Mouse (Mus musculus) thymus, postnatal 25 days (tissue): ENCODE results near the gene Samsn1.

Experiments used
- DNase-seq: peaks from one replicate; pipeline ENCODE4 v3.0.0; 2022

Samsn1 gene

GRCm38 (mm10) chr16:76022181-76022580 lies at the start of gene Samsn1:
Samsn1 (minus strand) TSS chr16:76022281.
- DNase-seq, result no peak

GRCm38 (mm10) chr16:76066082-76066635 lies 44.1 kb upstream of the Samsn1 start:
- no peak for DNase-seq

- no peak for DNase-seq
These were observed 32.9 kb upstream of the Samsn1 start for GRCm38 (mm10) chr16:76054976-76055375.

GRCm38 (mm10) chr16:76054079-76054478 lies 32.0 kb upstream of the Samsn1 start:
- no peak for DNase-seq

- no peak for DNase-seq
These were observed 31.5 kb upstream of the Samsn1 start for GRCm38 (mm10) chr16:76053537-76053936.

GRCm38 (mm10) chr16:76047066-76047465 lies 25.0 kb upstream of the Samsn1 start:
- DNase-seq, result no peak

- DNase-seq, result no peak
These were observed 18.4 kb upstream of the Samsn1 start for GRCm38 (mm10) chr16:76040319-76040945.

GRCm38 (mm10) chr16:76019164-76019563 lies 2.9 kb downstream of the Samsn1 start:
- no peak for DNase-seq

- DNase-seq, result no peak
These were observed 18.2 kb downstream of the Samsn1 start for GRCm38 (mm10) chr16:76003812-76004389.

GRCm38 (mm10) chr16:76002870-76003572 lies 19.1 kb downstream of the Samsn1 start:
- DNase-seq, result no peak

GRCm38 (mm10) chr16:76002287-76002686 lies 19.8 kb downstream of the Samsn1 start:
- DNase-seq, result no peak

GRCm38 (mm10) chr16:76001788-76002187 lies 20.3 kb downstream of the Samsn1 start:
- DNase-seq, result no peak

GRCm38 (mm10) chr16:76000127-76000526 lies 22.0 kb downstream of the Samsn1 start:
- DNase-seq, result no peak

GRCm38 (mm10) chr16:75990173-75990572 lies 31.9 kb downstream of the Samsn1 start:
- DNase-seq, result no peak

- DNase-seq, result no peak
These were observed 38.2 kb downstream of the Samsn1 start for GRCm38 (mm10) chr16:75983831-75984230.

GRCm38 (mm10) chr16:75979381-75979780 lies 42.7 kb downstream of the Samsn1 start:
- no peak for DNase-seq

- no peak for DNase-seq
These were observed 44.3 kb downstream of the Samsn1 start for GRCm38 (mm10) chr16:75977798-75978197.

GRCm38 (mm10) chr16:75975682-75976332 lies 46.3 kb downstream of the Samsn1 start:
- no peak for DNase-seq

GRCm38 (mm10) chr16:75970266-75970998 lies 51.6 kb downstream of the Samsn1 start:
- no peak for DNase-seq

- no peak for DNase-seq
These were observed 60.1 kb downstream of the Samsn1 start for GRCm38 (mm10) chr16:75962021-75962420.

- no peak for DNase-seq
These were observed 60.6 kb downstream of the Samsn1 start for GRCm38 (mm10) chr16:75961487-75961886.

GRCm38 (mm10) chr16:75961036-75961435 lies 61.0 kb downstream of the Samsn1 start:
- DNase-seq, result no peak

- no peak for DNase-seq
These were observed 88.7 kb downstream of the Samsn1 start for GRCm38 (mm10) chr16:75933357-75933756.
